Mouse (Mus musculus) lung, postnatal 0 days (tissue): Measurements from ENCODE around the gene Ccser1. TPM values are rescaled to one million over a fixed set of nuclear protein-coding genes. Genes with fewer than 3 reads are reported as not detected.

ENCODE experiments used
- ATAC-seq: fragments of 200-750 bp; cut with Nextera tagmentation; 2 replicates; pipeline ENCODE4 v1.8.0; 2017; ENCODE audit warnings: moderate library complexity
- DNase-seq: peaks from one replicate; pipeline ENCODE4 v3.0.0-alpha.2; 2016; ENCODE audit warnings: low spot score
- H3K27ac ChIP-seq: fragments of 300-500 bp; sonication (generic); 2 replicates; pipeline ENCODE4 v1.5.1; 2014; ENCODE audit warnings: antibody characterized with exemption, mild to moderate bottlenecking, low read length, mixed read lengths
- H3K27me3 ChIP-seq: fragments of 300-500 bp; sonication (generic); replicated peaks from 2 replicates; pipeline ENCODE4 v1.6.1; 2014; ENCODE audit warnings: low read length, mixed read lengths; ENCODE audit not compliant: insufficient read depth
- H3K36me3 ChIP-seq: fragments of 300-500 bp; sonication (generic); 2 replicates; pipeline ENCODE4 v1.6.1; 2014; ENCODE audit warnings: low read length, mixed read lengths; ENCODE audit not compliant: insufficient read depth
- H3K4me1 ChIP-seq: fragments of 300-500 bp; sonication (generic); 2 replicates; pipeline ENCODE4 v1.6.1; 2014; ENCODE audit warnings: antibody characterized with exemption, low read depth, low read length, mixed read lengths; ENCODE audit not compliant: insufficient read depth
- H3K4me2 ChIP-seq: fragments of 300-500 bp; sonication (generic); replicated peaks from 2 replicates; pipeline ENCODE4 v1.6.1; 2014; ENCODE audit warnings: low read depth, mild to moderate bottlenecking, low read length, moderate library complexity, mixed read lengths
- H3K4me3 ChIP-seq: fragments of 300-500 bp; sonication (generic); 2 replicates; pipeline ENCODE4 v1.5.1; 2014; ENCODE audit warnings: low read depth, low read length
- H3K9ac ChIP-seq: fragments of 300-500 bp; sonication (generic); replicated peaks from 2 replicates; pipeline ENCODE4 v1.6.1; 2014; ENCODE audit warnings: low read depth, mild to moderate bottlenecking
- H3K9me3 ChIP-seq: fragments of 300-500 bp; sonication (generic); 2 replicates; pipeline ENCODE4 v1.6.1; 2016; ENCODE audit warnings: low read length, mixed read lengths
- CTCF ChIP-seq: IDR thresholded peaks from 2 replicates; pipeline ENCODE4 v1.5.1; 2016; ENCODE audit warnings: antibody characterized with exemption, mild to moderate bottlenecking
- EP300 ChIP-seq: IDR thresholded peaks from 2 replicates; pipeline ENCODE4 v1.6.1; 2016; ENCODE audit warnings: antibody characterized with exemption, mild to moderate bottlenecking, control low read depth
- WGBS: fragments of 180-500 bp; shearing (Covaris S2); extraction: QIAGEN DNeasy Blood & Tissue Kit; methylation state at CpG from one replicate; pipeline ENCODE4 v1.1.7; 2014; 5-methylcytosine and 5-hydroxymethylcytosine counted together
- polyA plus RNA-seq: library from polyadenylated mRNA; unstranded; fragments of >200 nt; fragmentation: Nextera tagmentation; extraction: Ambion mirVana; gene quantifications from 2 replicates; pipeline ENCODE4 v1.2.1, GENCODE M21; 2015

Gene Ccser1
- polyA plus RNA-seq, 1 experiment from 2014 or later, result 7.5 TPM

- 28% methylated on average over 14 of the region's 14 CpGs for WGBS
- DNase-seq, result peak; percentile 51
- no peak overlapping the region for H3K4me3 ChIP-seq
These were observed 343.8 kb downstream of the Ccser1 start for GRCm38 (mm10) chr6:61523748-61524493.

GRCm38 (mm10) chr6:61540732-61541131 is 360.6 kb downstream of the Ccser1 start:
- no peak overlapping the region for H3K4me2 ChIP-seq
- no peaks in the 10 kb centered on the region for H3K36me3 ChIP-seq
- H3K4me3 ChIP-seq, result no peak overlapping the region
- no peaks in the 10 kb centered on the region for H3K9me3 ChIP-seq
- ATAC-seq, result no peak
- TF ChIP-seq CTCF (no peak), EP300 (no peak)
- no peak overlapping the region for H3K9ac ChIP-seq
- H3K27me3 ChIP-seq, result no peaks in the 10 kb centered on the region
- H3K4me1 ChIP-seq, result no peaks in the 10 kb centered on the region
- no peak overlapping the region for H3K27ac ChIP-seq
- no peak for DNase-seq

More at GRCm38 (mm10) chr6:61523748-61524493, 343.8 kb downstream of the Ccser1 start:
- Histone ChIP-seq H3K9ac (no peak overlapping the region), H3K27me3 (no peaks in the 10 kb centered on the region), H3K4me2 (no peak overlapping the region), H3K9me3 (no peaks in the 10 kb centered on the region), H3K36me3 (no peaks in the 10 kb centered on the region), H3K4me1 (no peaks in the 10 kb centered on the region), H3K27ac (no peak overlapping the region)
- TF ChIP-seq CTCF (no peak), EP300 (no peak)
- peak; percentile 60 for ATAC-seq

- DNase-seq (no peak), ATAC-seq (no peak)
- Histone ChIP-seq H3K27ac (no peak overlapping the region), H3K9ac (no peak overlapping the region), H3K36me3 (no peaks in the 10 kb centered on the region), H3K4me3 (no peak overlapping the region), H3K9me3 (no peaks in the 10 kb centered on the region), H3K4me1 (no peaks in the 10 kb centered on the region), H3K4me2 (no peak overlapping the region), H3K27me3 (no peaks in the 10 kb centered on the region)
- no peak for TF ChIP-seq EP300
- TF ChIP-seq CTCF, result no peak
- WGBS, result 77% methylated on average over 7 of the region's 7 CpGs
These were observed 363.4 kb downstream of the Ccser1 start for GRCm38 (mm10) chr6:61543459-61544044.

- Histone ChIP-seq H3K27me3 (no peaks in the 10 kb centered on the region), H3K4me3 (no peak overlapping the region), H3K36me3 (no peaks in the 10 kb centered on the region), H3K4me2 (no peak overlapping the region), H3K9ac (no peak overlapping the region), H3K4me1 (no peaks in the 10 kb centered on the region), H3K9me3 (no peaks in the 10 kb centered on the region), H3K27ac (no peak overlapping the region)
- TF ChIP-seq EP300 (no peak), CTCF (no peak)
- WGBS, result 54% methylated on average over 2 of the region's 2 CpGs
- ATAC-seq (no peak), DNase-seq (no peak)
These were observed 387.4 kb downstream of the Ccser1 start for GRCm38 (mm10) chr6:61567551-61567950.

- no peaks in the 10 kb centered on the region for H3K27me3 ChIP-seq
- no peaks in the 10 kb centered on the region for H3K4me1 ChIP-seq
- H3K4me2 ChIP-seq, result no peak overlapping the region
- no peak for DNase-seq
- WGBS, result 81% methylated on average over 8 of the region's 8 CpGs
- H3K4me3 ChIP-seq, result no peak overlapping the region
- H3K27ac ChIP-seq, result no peak overlapping the region
- H3K9me3 ChIP-seq, result no peaks in the 10 kb centered on the region
- no peak for TF ChIP-seq CTCF
- TF ChIP-seq EP300, result no peak
- no peak for ATAC-seq
- no peaks in the 10 kb centered on the region for H3K36me3 ChIP-seq
- H3K9ac ChIP-seq, result no peak overlapping the region
These were observed 387.8 kb downstream of the Ccser1 start for GRCm38 (mm10) chr6:61567967-61568366.

- Histone ChIP-seq H3K27me3 (no peaks in the 10 kb centered on the region), H3K36me3 (no peaks in the 10 kb centered on the region), H3K4me2 (no peak overlapping the region), H3K4me1 (no peaks in the 10 kb centered on the region), H3K27ac (no peak overlapping the region), H3K4me3 (no peak overlapping the region), H3K9ac (no peak overlapping the region), H3K9me3 (no peaks in the 10 kb centered on the region)
- ATAC-seq (no peak), DNase-seq (no peak)
- TF ChIP-seq CTCF, result no peak
- no peak for TF ChIP-seq EP300
These were observed 401.6 kb downstream of the Ccser1 start for GRCm38 (mm10) chr6:61581696-61582095.
